In genomic region chr9:56562440-56562839, GRCm38 (mm10) we compare ENCODE assay signal across 22 mouse cellular contexts.
A peak's percentile ranks its signal among the peaks of the same experiment; 100 is the strongest.
DNase-seq lines count a peak whose midpoint lies in the region; ATAC-seq and TF ChIP-seq lines count a peak whose summit lies in the region.
"Had no signal": no experiment of that assay in that cellular context is flagged by ENCODE, and none has a peak within 500 bp of the region (broad histone marks: within the 10 kb centered on the region; RNA-seq: fewer than 3 reads in every experiment).

No protein-coding gene starts in this region.

- H3K4me2 ChIP-seq in midbrain, postnatal 0 days (ENCODE audit: low read depth, low read length, poor library complexity, severe bottlenecking): no peak overlapping the region
- H3K4me2 ChIP-seq: embryonic facial prominence, embryonic 13.5 days; forebrain, embryonic 12.5 days; hindbrain, embryonic 12.5 days had no signal

- WGBS in midbrain, postnatal 0 days: 65% methylated on average over 7 of the region's 7 CpGs

- TF ChIP-seq POLR2A in MEL (IDR thresholded peaks at IDR 0.05; ENCODE audit: control insufficient read depth in 1 of 2, insufficient read depth in 1 of 2, low read depth in 1 of 2, low read length in 2 of 2, poor library complexity in 1 of 2): no peak

- H3K27ac ChIP-seq in MEL (ENCODE audit: control insufficient read depth, low read depth, low read length): no peak overlapping the region
- H3K27ac ChIP-seq in midbrain, postnatal 0 days (ENCODE audit: low read depth, low read length): no peak overlapping the region
- H3K27ac ChIP-seq: embryonic facial prominence, embryonic 13.5 days; forebrain, embryonic 12.5 days; heart, embryonic 10.5 days; hindbrain, embryonic 12.5 days had no signal

- H3K36me3 ChIP-seq in MEL (ENCODE audit: control insufficient read depth in 1 of 2, insufficient read depth in 2 of 2, low read length in 2 of 2): no peaks in the 10 kb centered on the region
- H3K36me3 ChIP-seq in midbrain, postnatal 0 days (ENCODE audit: insufficient read depth, low read length): no peaks in the 10 kb centered on the region
- H3K36me3 ChIP-seq: embryonic facial prominence, embryonic 13.5 days; forebrain, embryonic 12.5 days; heart, embryonic 10.5 days; hindbrain, embryonic 12.5 days had no signal

- no peaks in the 10 kb centered on the region; a peak in 1 of 4 replicates for H3K4me1 ChIP-seq in MEL (ENCODE audit: control insufficient read depth in 1 of 2, insufficient read depth in 2 of 2, low read length in 2 of 2)
- H3K4me1 ChIP-seq in midbrain, postnatal 0 days (ENCODE audit: insufficient read depth, low read length): peaks cover 6% of the 10 kb centered on the region; the same call in 1 of the 2 replicates
- H3K4me1 ChIP-seq: embryonic facial prominence, embryonic 13.5 days had no signal

- H3K9ac ChIP-seq in MEL (ENCODE audit: control insufficient read depth, low read depth, low read length, poor library complexity, severe bottlenecking): no peak overlapping the region
- no peak overlapping the region for H3K9ac ChIP-seq in midbrain, postnatal 0 days (replicated peaks; ENCODE audit: low read length, poor library complexity, severe bottlenecking)
- H3K9ac ChIP-seq: embryonic facial prominence, embryonic 13.5 days; forebrain, embryonic 12.5 days; hindbrain, embryonic 12.5 days had no signal

- no peak for TF ChIP-seq CTCF in MEL (IDR thresholded peaks at IDR 0.05 in 2 of 3, conservative IDR thresholded peaks at IDR 0.05 in 1 of 3; ENCODE audit: control insufficient read depth in 1 of 3, insufficient read depth in 1 of 3, low read depth in 2 of 3, low read length in 3 of 3, poor library complexity in 1 of 3, severe bottlenecking in 1 of 3)
- TF ChIP-seq CTCF in midbrain, postnatal 0 days (IDR thresholded peaks at IDR 0.05): no peak

- H3K4me3 ChIP-seq in MEL (ENCODE audit: control insufficient read depth in 1 of 2, insufficient read depth in 1 of 2, low read depth in 2 of 2, low read length in 2 of 2): no peak overlapping the region
- H3K4me3 ChIP-seq in midbrain, postnatal 0 days (ENCODE audit: low read depth, low read length): no peak overlapping the region
- H3K4me3 ChIP-seq: embryonic facial prominence, embryonic 13.5 days; forebrain, embryonic 12.5 days; heart, embryonic 10.5 days; hindbrain, embryonic 12.5 days had no signal

- TF ChIP-seq RAD21 in MEL (IDR thresholded peaks at IDR 0.05; ENCODE audit: low read depth, low read length): no peak

- ATAC-seq in CD4-positive, CD25-positive, alpha-beta regulatory T cell, adult 4 months: no peak
- no peak for ATAC-seq in midbrain, postnatal 0 days (ENCODE audit: low FRiP score)
- ATAC-seq: forebrain, embryonic 16.5 days; hindbrain, embryonic 16.5 days had no signal

- peak; percentile 22 for DNase-seq in CD4-positive, CD25-positive, alpha-beta regulatory T cell, adult 2 months (ENCODE audit: low read depth, low spot score)
- peak; percentile 21 for DNase-seq in MEL (ENCODE audit: low read depth, low spot score)
- DNase-seq in c-Kit-positive CD71-positive TER-119-positive erythroid progenitor cells, embryonic 14.5 days (ENCODE audit: low spot score): peak; percentile 18
- DNase-seq in adrenal gland, adult 18-20 months (ENCODE audit: low spot score in 2 of 2): no peak
- DNase-seq in B cell, adult 2 months: no peak
- no peak for DNase-seq in midbrain, postnatal 0 days (ENCODE audit: low spot score)
- DNase-seq: adrenal gland, adult 8-10 months; cerebellum, adult 11-12 months; cerebellum, adult 9-11 months; cerebellum, postnatal 36 days; gastrocnemius, postnatal 10 days; heart, adult 18-20 months; heart, postnatal 10 days; heart, postnatal 4 days; kidney, adult 18-20 months had no signal

- no peaks in the 10 kb centered on the region for H3K79me2 ChIP-seq in MEL (ENCODE audit: control insufficient read depth, insufficient read depth, low read length, poor library complexity)

- H3K9me3 ChIP-seq in MEL (replicated peaks; ENCODE audit: insufficient read depth, low read length): no peaks in the 10 kb centered on the region
- H3K9me3 ChIP-seq in midbrain, postnatal 0 days (ENCODE audit: low read length): no peaks in the 10 kb centered on the region
- H3K9me3 ChIP-seq: embryonic facial prominence, embryonic 13.5 days; forebrain, embryonic 12.5 days; heart, embryonic 10.5 days; hindbrain, embryonic 12.5 days had no signal

- 0 out of 4 replicates have a peak, but pooled peaks cover 0 to 1% of the 10 kb centered on the region in 2 experiments for H3K27me3 ChIP-seq in MEL (ENCODE audit: control insufficient read depth in 1 of 2, insufficient read depth in 2 of 2, low read length in 2 of 2)
- H3K27me3 ChIP-seq in midbrain, postnatal 0 days (ENCODE audit: insufficient read depth, low read length): no peaks in the 10 kb centered on the region
- H3K27me3 ChIP-seq: embryonic facial prominence, embryonic 13.5 days had no signal

- no peak for TF ChIP-seq EP300 in MEL (IDR thresholded peaks at IDR 0.05; ENCODE audit: low read depth in 1 of 2, low read length in 2 of 2)

TF ChIP-seq in MEL, 35 proteins besides CTCF, POLR2A, EP300 and RAD21:
- TF ChIP-seq MYC (IDR thresholded peaks at IDR 0.05; ENCODE audit: low read depth, low read length) (no peak), KAT2A (conservative IDR thresholded peaks at IDR 0.05; ENCODE audit: low read depth, low read length) (no peak)

Comparison
In these comparisons a context has a peak if more than half of its experiments do, and no peak if none do; other contexts are left out.
1. DNase-seq: peak in CD4-positive, CD25-positive, alpha-beta regulatory T cell, adult 2 months (single experiment), MEL (single experiment) and c-Kit-positive CD71-positive TER-119-positive erythroid progenitor cells, embryonic 14.5 days (single experiment); none in adrenal gland, adult 18-20 months (0 of 2), B cell, adult 2 months (0 of 2) and midbrain, postnatal 0 days (single experiment).